Mouse (Mus musculus): ENCODE measurements at regions not wholly inside any gene's neighbourhood (a gene's known extent, or its start where the extent isn't known, plus 50 kb on each side); places are given as distances from the start of the nearest gene placed in this dataset.
A peak's percentile ranks its signal among the peaks of the same experiment; 100 is the strongest.

- no peaks in the 10 kb centered on the region for H3K27me3 ChIP-seq (ENCODE audit: control insufficient read depth, insufficient read depth, insufficient read length)
- H3K79me2 ChIP-seq (ENCODE audit: control insufficient read depth, insufficient read depth) = no peaks in the 10 kb centered on the region
- no peak for TF ChIP-seq MAX (IDR thresholded peaks at IDR 0.05)
- TF ChIP-seq USF1 (IDR thresholded peaks at IDR 0.05; ENCODE audit: low read depth) = peak; percentile 70
- H3K79me3 ChIP-seq (ENCODE audit: low read depth) = no peaks in the 10 kb centered on the region
- no peak overlapping the region for H3ac ChIP-seq (ENCODE audit: control insufficient read depth, insufficient read length, low read depth)
- H3K4me3 ChIP-seq (ENCODE audit: insufficient read depth, poor library complexity, severe bottlenecking) = no peak overlapping the region
- no peaks in the 10 kb centered on the region for H3K36me3 ChIP-seq (ENCODE audit: control insufficient read depth, insufficient read depth)
These were observed 248.6 kb upstream of the Ndst4 start for GRCm38 (mm10) chr3:125155319-125155718.

DNA sequence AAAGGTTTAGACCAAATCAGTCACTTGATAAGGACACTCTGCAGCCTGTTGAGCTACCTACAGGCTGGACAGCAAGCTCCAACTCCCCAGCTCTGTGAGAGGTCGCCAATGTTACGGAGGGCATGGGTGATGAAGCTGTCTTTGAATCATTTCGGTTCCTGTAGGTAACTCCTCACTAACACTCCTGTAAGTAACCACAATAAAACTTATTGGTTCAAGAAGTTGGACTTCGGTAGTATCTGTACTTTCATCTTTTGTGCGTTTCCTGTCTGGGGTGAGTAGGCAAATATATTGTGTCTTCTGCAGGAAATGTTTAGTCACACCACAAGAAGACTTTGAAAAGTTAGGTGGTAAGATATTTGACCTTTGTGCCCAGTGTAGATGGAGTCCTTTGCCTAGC is 244.1 kb upstream of the Ndst4 start:
- H3K36me3 ChIP-seq (ENCODE audit: control insufficient read depth, insufficient read depth) = no peaks in the 10 kb centered on the region
- H3K4me3 ChIP-seq (ENCODE audit: insufficient read depth, poor library complexity, severe bottlenecking) = no peak overlapping the region
- H3ac ChIP-seq (ENCODE audit: control insufficient read depth, insufficient read length, low read depth) = no peak overlapping the region
- H3K79me2 ChIP-seq (ENCODE audit: control insufficient read depth, insufficient read depth) = no peaks in the 10 kb centered on the region
- H3K79me3 ChIP-seq (ENCODE audit: low read depth) = no peaks in the 10 kb centered on the region
- no peaks in the 10 kb centered on the region for H3K27me3 ChIP-seq (ENCODE audit: control insufficient read depth, insufficient read depth, insufficient read length)
- TF ChIP-seq MAX (IDR thresholded peaks at IDR 0.05) (no peak), MYOG (IDR thresholded peaks at IDR 0.05; ENCODE audit: control insufficient read depth, extremely low read depth, insufficient read length) (no peak), MYOD1 (IDR thresholded peaks at IDR 0.05; ENCODE audit: control insufficient read depth, insufficient read length, low read depth) (no peak)

GRCm38 (mm10) chr3:125190571-125190970 is 213.3 kb upstream of the Ndst4 start:
- H3K36me3 ChIP-seq (ENCODE audit: control insufficient read depth, insufficient read depth) = no peaks in the 10 kb centered on the region
- H3K27me3 ChIP-seq (ENCODE audit: control insufficient read depth, insufficient read depth, insufficient read length) = no peaks in the 10 kb centered on the region
- no peak overlapping the region for H3ac ChIP-seq (ENCODE audit: control insufficient read depth, insufficient read length, low read depth)
- no peaks in the 10 kb centered on the region for H3K79me3 ChIP-seq (ENCODE audit: low read depth)
- TF ChIP-seq MYOG (IDR thresholded peaks at IDR 0.05; ENCODE audit: control insufficient read depth, extremely low read depth, insufficient read length) (no peak), FOSL1 (IDR thresholded peaks at IDR 0.05; ENCODE audit: insufficient read depth, low read length, poor library complexity, severe bottlenecking) (no peak), MYOD1 (IDR thresholded peaks at IDR 0.05; ENCODE audit: control insufficient read depth, insufficient read length, low read depth) (no peak), CTCF (IDR thresholded peaks at IDR 0.05; ENCODE audit: control insufficient read depth, insufficient read depth, insufficient read length) (no peak), USF1 (IDR thresholded peaks at IDR 0.05; ENCODE audit: low read depth) (no peak), CEBPB (IDR thresholded peaks at IDR 0.05; ENCODE audit: low read depth) (no peak), MAX (IDR thresholded peaks at IDR 0.05) (no peak)
- no peak overlapping the region for H3K4me3 ChIP-seq (ENCODE audit: insufficient read depth, poor library complexity, severe bottlenecking)
- no peaks in the 10 kb centered on the region for H3K79me2 ChIP-seq (ENCODE audit: control insufficient read depth, insufficient read depth)

DNA sequence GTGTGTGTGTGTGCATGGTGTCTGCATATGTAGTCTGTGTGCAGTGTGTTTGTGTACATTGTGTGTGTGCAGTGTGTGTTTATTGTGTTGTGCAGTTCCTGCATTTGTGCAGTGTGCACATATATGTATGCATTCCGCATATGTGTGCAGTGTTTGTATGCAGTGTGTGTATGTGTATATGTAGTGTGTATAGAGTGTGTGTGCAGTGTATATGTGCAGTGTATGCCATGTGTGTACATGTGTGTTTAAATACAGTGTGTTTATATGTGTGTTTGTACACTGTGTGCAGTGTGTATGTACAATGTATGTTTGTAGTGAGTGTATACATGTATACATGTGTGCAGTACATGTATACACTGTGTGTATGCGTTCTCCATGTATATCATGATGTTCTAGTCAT is 183.0 kb upstream of the Ndst4 start:
- TF ChIP-seq USF1 (IDR thresholded peaks at IDR 0.05; ENCODE audit: low read depth) (no peak), MYOG (IDR thresholded peaks at IDR 0.05; ENCODE audit: control insufficient read depth, extremely low read depth, insufficient read length) (no peak), MYOD1 (IDR thresholded peaks at IDR 0.05; ENCODE audit: control insufficient read depth, insufficient read length, low read depth) (no peak)
- H3K27me3 ChIP-seq (ENCODE audit: control insufficient read depth, insufficient read depth, insufficient read length) = no peaks in the 10 kb centered on the region
- no peaks in the 10 kb centered on the region for H3K79me3 ChIP-seq (ENCODE audit: low read depth)
- H3K79me2 ChIP-seq (ENCODE audit: control insufficient read depth, insufficient read depth) = no peaks in the 10 kb centered on the region
- no peak overlapping the region for H3K4me3 ChIP-seq (ENCODE audit: insufficient read depth, poor library complexity, severe bottlenecking)
- no peaks in the 10 kb centered on the region for H3K36me3 ChIP-seq (ENCODE audit: control insufficient read depth, insufficient read depth)
- H3ac ChIP-seq (ENCODE audit: control insufficient read depth, insufficient read length, low read depth) = no peak overlapping the region

- Histone ChIP-seq H3K36me3 (ENCODE audit: control insufficient read depth, insufficient read depth) (no peaks in the 10 kb centered on the region), H3K27me3 (ENCODE audit: control insufficient read depth, insufficient read depth, insufficient read length) (no peaks in the 10 kb centered on the region), H3K4me3 (ENCODE audit: insufficient read depth, poor library complexity, severe bottlenecking) (no peak overlapping the region), H3K79me2 (ENCODE audit: control insufficient read depth, insufficient read depth) (no peaks in the 10 kb centered on the region), H3K79me3 (ENCODE audit: low read depth) (no peaks in the 10 kb centered on the region), H3ac (ENCODE audit: control insufficient read depth, insufficient read length, low read depth) (no peak overlapping the region)
- no peak for TF ChIP-seq MAX (IDR thresholded peaks at IDR 0.05)
- no peak for TF ChIP-seq CEBPB (IDR thresholded peaks at IDR 0.05; ENCODE audit: low read depth)
- TF ChIP-seq MYOG (IDR thresholded peaks at IDR 0.05; ENCODE audit: control insufficient read depth, extremely low read depth, insufficient read length) = no peak
- no peak for TF ChIP-seq USF1 (IDR thresholded peaks at IDR 0.05; ENCODE audit: low read depth)
- TF ChIP-seq CTCF (IDR thresholded peaks at IDR 0.05; ENCODE audit: control insufficient read depth, insufficient read depth, insufficient read length) = no peak
- no peak for TF ChIP-seq FOSL1 (IDR thresholded peaks at IDR 0.05; ENCODE audit: insufficient read depth, low read length, poor library complexity, severe bottlenecking)
- TF ChIP-seq MYOD1 (IDR thresholded peaks at IDR 0.05; ENCODE audit: control insufficient read depth, insufficient read length, low read depth) = no peak
These were observed 152.8 kb upstream of the Ndst4 start for GRCm38 (mm10) chr3:125251124-125251523.

DNA sequence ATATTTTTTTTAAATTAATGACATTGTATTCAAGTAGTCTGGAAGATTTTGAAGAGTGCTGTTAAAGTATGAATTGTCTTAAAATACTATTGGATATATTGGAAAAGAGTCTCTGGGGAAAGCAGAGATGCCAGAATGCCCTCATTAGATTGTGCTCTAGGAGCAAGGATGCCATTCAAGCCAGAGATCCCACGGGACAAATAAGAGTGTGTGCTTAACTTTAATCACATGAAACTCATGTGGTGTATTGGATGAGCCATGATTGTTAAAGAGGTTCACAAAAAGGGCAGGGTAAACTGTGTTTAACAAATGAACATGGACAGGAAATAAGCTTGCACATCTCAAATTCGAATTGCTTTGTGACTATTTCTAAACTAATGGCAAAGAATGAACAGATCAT is 143.0 kb upstream of the Ndst4 start:
- Histone ChIP-seq H3ac (ENCODE audit: control insufficient read depth, insufficient read length, low read depth) (no peak overlapping the region), H3K27me3 (ENCODE audit: control insufficient read depth, insufficient read depth, insufficient read length) (no peaks in the 10 kb centered on the region), H3K4me3 (ENCODE audit: insufficient read depth, poor library complexity, severe bottlenecking) (no peak overlapping the region), H3K36me3 (ENCODE audit: control insufficient read depth, insufficient read depth) (no peaks in the 10 kb centered on the region), H3K79me3 (ENCODE audit: low read depth) (no peaks in the 10 kb centered on the region), H3K79me2 (ENCODE audit: control insufficient read depth, insufficient read depth) (no peaks in the 10 kb centered on the region)
- TF ChIP-seq CEBPB (IDR thresholded peaks at IDR 0.05; ENCODE audit: low read depth) (no peak), FOSL1 (IDR thresholded peaks at IDR 0.05; ENCODE audit: insufficient read depth, low read length, poor library complexity, severe bottlenecking) (no peak)

DNA sequence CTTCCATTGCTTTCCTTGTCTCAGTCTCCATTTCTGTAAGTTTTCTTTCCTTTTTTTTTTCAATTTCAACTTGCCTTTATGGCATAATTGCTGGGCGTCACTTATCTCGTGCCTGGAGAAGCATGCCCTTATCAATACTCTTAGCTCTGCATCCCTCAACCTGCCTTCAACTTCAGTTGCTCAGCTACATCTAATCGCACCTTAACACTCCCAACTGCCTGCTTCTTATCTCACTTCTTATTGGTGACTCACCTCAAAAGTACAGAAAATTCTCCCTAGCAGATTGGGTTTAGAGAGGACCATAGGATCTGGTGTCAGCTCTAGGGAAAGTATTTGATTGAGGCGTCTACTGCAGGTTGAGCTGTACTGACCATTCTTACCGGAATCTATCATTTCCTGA is 133.2 kb upstream of the Ndst4 start:
- H3K36me3 ChIP-seq (ENCODE audit: control insufficient read depth, insufficient read depth) = no peaks in the 10 kb centered on the region
- no peaks in the 10 kb centered on the region for H3K79me2 ChIP-seq (ENCODE audit: control insufficient read depth, insufficient read depth)
- H3K27me3 ChIP-seq (ENCODE audit: control insufficient read depth, insufficient read depth, insufficient read length) = no peaks in the 10 kb centered on the region
- H3K4me3 ChIP-seq (ENCODE audit: insufficient read depth, poor library complexity, severe bottlenecking) = no peak overlapping the region
- H3K79me3 ChIP-seq (ENCODE audit: low read depth) = no peaks in the 10 kb centered on the region
- TF ChIP-seq USF1 (IDR thresholded peaks at IDR 0.05; ENCODE audit: low read depth) (no peak), FOSL1 (IDR thresholded peaks at IDR 0.05; ENCODE audit: insufficient read depth, low read length, poor library complexity, severe bottlenecking) (no peak), MYOD1 (IDR thresholded peaks at IDR 0.05; ENCODE audit: control insufficient read depth, insufficient read length, low read depth) (no peak), CTCF (IDR thresholded peaks at IDR 0.05; ENCODE audit: control insufficient read depth, insufficient read depth, insufficient read length) (no peak), MYOG (IDR thresholded peaks at IDR 0.05; ENCODE audit: control insufficient read depth, extremely low read depth, insufficient read length) (no peak), MAX (IDR thresholded peaks at IDR 0.05) (no peak), CEBPB (IDR thresholded peaks at IDR 0.05; ENCODE audit: low read depth) (no peak)
- H3ac ChIP-seq (ENCODE audit: control insufficient read depth, insufficient read length, low read depth) = no peak overlapping the region

Data from C2C12 (cell line).